Mouse (Mus musculus): ENCODE measurements at regions not wholly inside any gene's neighbourhood (a gene's known extent, or its start where the extent isn't known, plus 50 kb on each side); places are given as distances from the start of the nearest gene placed in this dataset.

DNA sequence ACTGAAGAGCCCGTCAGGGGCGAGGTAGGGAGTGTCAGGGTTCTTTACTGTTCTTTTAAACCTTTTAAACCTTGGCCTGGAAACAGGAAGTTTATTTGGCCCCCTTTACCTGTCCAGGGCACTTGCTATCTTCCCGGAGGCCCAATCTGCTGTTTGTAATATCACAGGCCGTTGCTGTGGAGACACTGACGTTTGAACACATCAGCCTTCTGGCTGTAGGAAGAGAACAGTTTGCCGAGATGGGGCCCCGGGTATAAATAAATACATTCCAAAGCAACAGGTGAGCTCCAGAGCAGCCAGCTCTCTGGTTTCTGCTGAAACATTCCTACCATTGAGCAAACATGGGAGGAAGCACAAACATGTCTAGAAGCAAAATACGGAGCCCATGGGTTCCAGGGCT is 90.2 kb upstream of the Parp11 start:
- TF ChIP-seq CTCF (IDR thresholded peaks at IDR 0.05; ENCODE audit: insufficient read depth, low read depth, low read length) = no peak
- no peak for TF ChIP-seq POLR2A (IDR thresholded peaks at IDR 0.05; ENCODE audit: insufficient read depth, low read depth, low read length)
